Comparison of ENCODE assay signal across 28 mouse cellular contexts in the genomic region with DNA sequence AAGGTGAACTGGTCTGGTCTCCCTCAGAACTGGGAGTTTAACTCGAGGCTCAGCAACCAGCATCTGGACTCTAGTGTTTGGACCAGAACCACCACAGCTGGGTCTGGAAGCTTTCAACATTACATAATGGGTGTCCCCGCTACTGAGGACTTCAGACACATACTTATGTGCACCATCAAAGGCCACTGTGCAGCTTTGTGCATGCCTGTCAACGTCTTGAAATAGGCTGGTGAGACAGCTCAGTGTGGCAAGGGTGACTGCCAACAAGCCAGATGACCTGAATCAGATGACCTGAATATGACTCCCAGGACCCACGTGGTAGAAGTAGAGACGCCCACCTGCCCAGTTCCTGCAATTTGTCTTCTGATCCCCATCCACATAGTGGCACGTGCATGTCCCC.
DNase-seq lines count a peak whose midpoint lies in the region; ATAC-seq and TF ChIP-seq lines count a peak whose summit lies in the region.
"Had no signal": no experiment of that assay in that cellular context is flagged by ENCODE, and none has a peak within 500 bp of the region (broad histone marks: within the 10 kb centered on the region; RNA-seq: fewer than 3 reads in every experiment).

No protein-coding gene starts in this region.

- intact Hi-C loops in gastrocnemius, adult 2 months (cut with DNase I): no loop called here

- no peak overlapping the region for H3K9ac ChIP-seq in heart, embryonic 16.5 days (ENCODE audit: low read length)
- H3K9ac ChIP-seq in hindbrain, embryonic 12.5 days: no peak overlapping the region
- H3K9ac ChIP-seq: embryonic facial prominence, embryonic 12.5 days; hindbrain, embryonic 15.5 days; limb, embryonic 12.5 days; liver, embryonic 15.5 days; lung, embryonic 15.5 days; midbrain, embryonic 13.5 days; neural tube, embryonic 13.5 days had no signal

- WGBS in heart, embryonic 16.5 days: 38% methylated on average over 6 of the region's 6 CpGs
- 84% methylated on average over 6 of the region's 6 CpGs for WGBS in midbrain, embryonic 10.5 days
- WGBS in hindbrain, embryonic 12.5 days: 80% methylated on average over 6 of the region's 6 CpGs

- H3K4me3 ChIP-seq in gastrocnemius, adult 2 months: no peak overlapping the region
- no peak overlapping the region for H3K4me3 ChIP-seq in heart, embryonic 16.5 days (ENCODE audit: low read length)
- H3K4me3 ChIP-seq in midbrain, embryonic 10.5 days: no peak overlapping the region
- no peak overlapping the region for H3K4me3 ChIP-seq in hindbrain, embryonic 12.5 days
- H3K4me3 ChIP-seq: embryonic facial prominence, embryonic 12.5 days; hindbrain, embryonic 15.5 days; left cerebral cortex, adult 2 months; limb, embryonic 12.5 days; liver, embryonic 15.5 days; lung, embryonic 15.5 days; midbrain, embryonic 13.5 days; neural tube, embryonic 13.5 days had no signal

- no peaks in the 10 kb centered on the region for H3K36me3 ChIP-seq in heart, embryonic 16.5 days (ENCODE audit: control insufficient read depth, insufficient read depth)
- no peaks in the 10 kb centered on the region for H3K36me3 ChIP-seq in midbrain, embryonic 10.5 days
- H3K36me3 ChIP-seq in hindbrain, embryonic 12.5 days: no peaks in the 10 kb centered on the region
- H3K36me3 ChIP-seq: embryonic facial prominence, embryonic 12.5 days; hindbrain, embryonic 15.5 days; limb, embryonic 12.5 days; liver, embryonic 15.5 days; lung, embryonic 15.5 days; midbrain, embryonic 13.5 days; neural tube, embryonic 13.5 days had no signal

- no peaks in the 10 kb centered on the region for H3K9me3 ChIP-seq in heart, embryonic 16.5 days (replicated peaks; ENCODE audit: control insufficient read depth, low read length)
- no peaks in the 10 kb centered on the region for H3K9me3 ChIP-seq in midbrain, embryonic 10.5 days (replicated peaks)
- H3K9me3 ChIP-seq in hindbrain, embryonic 12.5 days (replicated peaks): no peaks in the 10 kb centered on the region
- H3K9me3 ChIP-seq: embryonic facial prominence, embryonic 12.5 days; hindbrain, embryonic 15.5 days; limb, embryonic 12.5 days; liver, embryonic 15.5 days; lung, embryonic 15.5 days; midbrain, embryonic 13.5 days; neural tube, embryonic 13.5 days had no signal

- peak; percentile 50 for DNase-seq in gastrocnemius, adult 2 months
- DNase-seq in gastrocnemius, postnatal 4 days (ENCODE audit: low spot score in 2 of 2): no peak
- peak; percentile 28 for DNase-seq in heart, adult 9 months (ENCODE audit: low spot score in 2 of 2)
- DNase-seq in heart, adult 8-10 months (ENCODE audit: low spot score): no peak
- peak; percentile 24 for DNase-seq in gastrocnemius, postnatal 25 days
- DNase-seq in midbrain, embryonic 10.5 days (ENCODE audit: low spot score): no peak
- DNase-seq: adrenal gland, postnatal 10 days; cerebellum, adult 9-10 months; embryo, embryonic 11 days; kidney, adult 11 months; kidney, postnatal 14 days; layer of hippocampus, adult 9-11 months; right cerebral cortex, postnatal 25 days; thymus, postnatal 4 days had no signal

- peak; percentile 58 for ATAC-seq in heart, embryonic 16.5 days (replicated peaks; ENCODE audit: extremely low read depth, insufficient read depth, low FRiP score)
- no peak for ATAC-seq in hindbrain, embryonic 12.5 days (ENCODE audit: low FRiP score)
- ATAC-seq: forebrain, embryonic 14.5 days; inflammation-experienced regulatory T-cells, adult 6 months; midbrain, embryonic 13.5 days; Patski had no signal

- no peak overlapping the region for H3K4me2 ChIP-seq in heart, embryonic 16.5 days (ENCODE audit: low read depth, low read length)
- no peak overlapping the region for H3K4me2 ChIP-seq in hindbrain, embryonic 12.5 days (replicated peaks)
- H3K4me2 ChIP-seq: embryonic facial prominence, embryonic 12.5 days; hindbrain, embryonic 15.5 days; limb, embryonic 12.5 days; liver, embryonic 15.5 days; lung, embryonic 15.5 days; midbrain, embryonic 13.5 days; neural tube, embryonic 13.5 days had no signal

- 0 out of 2 replicates have a peak overlapping the region, but pooled peaks have one; percentile 8 for H3K27ac ChIP-seq in gastrocnemius, adult 2 months
- H3K27ac ChIP-seq in heart, embryonic 16.5 days (ENCODE audit: low read length): no peak overlapping the region
- no peak overlapping the region for H3K27ac ChIP-seq in midbrain, embryonic 10.5 days (replicated peaks)
- H3K27ac ChIP-seq in hindbrain, embryonic 12.5 days: no peak overlapping the region
- H3K27ac ChIP-seq: embryonic facial prominence, embryonic 12.5 days; hindbrain, embryonic 15.5 days; left cerebral cortex, adult 2 months; limb, embryonic 12.5 days; liver, embryonic 15.5 days; lung, embryonic 15.5 days; midbrain, embryonic 13.5 days; neural tube, embryonic 13.5 days; stomach, postnatal 0 days had no signal

- H3K27me3 ChIP-seq in heart, embryonic 16.5 days (ENCODE audit: control insufficient read depth, insufficient read depth, low read length): no peaks in the 10 kb centered on the region; the same call in 1 of the 2 replicates
- no peaks in the 10 kb centered on the region for H3K27me3 ChIP-seq in midbrain, embryonic 10.5 days (ENCODE audit: low read depth, poor library complexity, severe bottlenecking)
- H3K27me3 ChIP-seq in hindbrain, embryonic 12.5 days: no peaks in the 10 kb centered on the region
- H3K27me3 ChIP-seq: embryonic facial prominence, embryonic 12.5 days; hindbrain, embryonic 15.5 days; limb, embryonic 12.5 days; liver, embryonic 15.5 days; lung, embryonic 15.5 days; midbrain, embryonic 13.5 days; neural tube, embryonic 13.5 days; Patski had no signal

- peaks cover 6% of the 10 kb centered on the region for H3K4me1 ChIP-seq in heart, embryonic 16.5 days (ENCODE audit: control insufficient read depth, insufficient read depth, low read length)
- peaks cover 10% of the 10 kb centered on the region for H3K4me1 ChIP-seq in midbrain, embryonic 10.5 days
- H3K4me1 ChIP-seq in hindbrain, embryonic 12.5 days: no peaks in the 10 kb centered on the region
- H3K4me1 ChIP-seq: hindbrain, embryonic 15.5 days; liver, embryonic 15.5 days; lung, embryonic 15.5 days; neural tube, embryonic 13.5 days had no signal

- no peak for TF ChIP-seq CTCF in gastrocnemius, adult 2 months (IDR thresholded peaks at IDR 0.05)

Comparison
In these comparisons a context has a peak if more than half of its experiments do, and no peak if none do; other contexts are left out.
1. DNase-seq: peak in gastrocnemius, adult 2 months (single experiment), heart, adult 9 months (2 of 2) and gastrocnemius, postnatal 25 days (single experiment); none in gastrocnemius, postnatal 4 days (0 of 2), heart, adult 8-10 months (single experiment) and midbrain, embryonic 10.5 days (single experiment).